Mouse (Mus musculus) thymus, adult 2 months (tissue): ENCODE measurements around the gene Gtdc1.

Experiments used
- CTCF ChIP-seq: fragments of 200-500 bp; IDR thresholded peaks from 2 replicates; pipeline ENCODE4 v1.5.1; 2012; ENCODE audit warnings: mild to moderate bottlenecking, control low read depth, low read length, moderate library complexity, borderline replicate concordance; ENCODE audit not compliant: control insufficient read depth, poor library complexity, insufficient read depth; ENCODE audit errors: extremely low read depth
- POLR2A ChIP-seq: fragments of 200-500 bp; IDR thresholded peaks from 2 replicates; pipeline ENCODE4 v1.6.1; 2012; ENCODE audit warnings: mild to moderate bottlenecking, low read length, control low read depth, moderate library complexity; ENCODE audit not compliant: control insufficient read depth, poor library complexity, insufficient read depth; ENCODE audit errors: extremely low read depth

GRCm38 (mm10) chr2:44705883-44706615, 221.4 kb downstream of the Gtdc1 start:
- TF ChIP-seq POLR2A (no peak), CTCF (no peak)
